8 mouse cellular contexts compared by ENCODE assay signal in genomic region chr17:28308297-28309195, GRCm38 (mm10). TPM values are rescaled to one million over a fixed set of nuclear protein-coding genes. Genes with fewer than 3 reads are reported as not detected.
DNase-seq lines count a peak whose midpoint lies in the region; ATAC-seq lines count a peak whose summit lies in the region.

No protein-coding gene starts in this region.

- no peaks in the 10 kb centered on the region for H3K36me3 ChIP-seq in limb, embryonic 15.5 days
- H3K36me3 ChIP-seq in stomach, embryonic 16.5 days (ENCODE audit: control insufficient read depth, insufficient read depth, low read length) = no peaks in the 10 kb centered on the region

- H3K4me2 ChIP-seq in limb, embryonic 15.5 days = 0 out of 2 replicates have a peak overlapping the region, but pooled peaks have one; percentile 20
- H3K4me2 ChIP-seq in stomach, embryonic 16.5 days (ENCODE audit: low read depth, low read length) = peak overlapping the region; percentile 38; the same call in 1 of the 2 replicates

- H3K4me3 ChIP-seq in limb, embryonic 15.5 days = no peak overlapping the region
- no peak overlapping the region for H3K4me3 ChIP-seq in stomach, embryonic 16.5 days (replicated peaks; ENCODE audit: low read length)

- no peaks in the 10 kb centered on the region for H3K27me3 ChIP-seq in limb, embryonic 15.5 days
- no peaks in the 10 kb centered on the region for H3K27me3 ChIP-seq in stomach, embryonic 16.5 days (ENCODE audit: control insufficient read depth, insufficient read depth, low read length)

- no peak for ATAC-seq in limb, embryonic 15.5 days (ENCODE audit: insufficient number of reproducible peaks, low FRiP score, low TSS enrichment, low read depth)
- peak; percentile 8; the same call in 1 of the 2 replicates for ATAC-seq in stomach, embryonic 16.5 days (ENCODE audit: insufficient read depth, low FRiP score)

- H3K9me3 ChIP-seq in limb, embryonic 15.5 days = no peaks in the 10 kb centered on the region
- H3K9me3 ChIP-seq in stomach, embryonic 16.5 days (replicated peaks; ENCODE audit: control insufficient read depth, low read length) = no peaks in the 10 kb centered on the region

- peak overlapping the region; percentile 38; the same call in 1 of the 2 replicates for H3K27ac ChIP-seq in limb, embryonic 15.5 days
- H3K27ac ChIP-seq in stomach, embryonic 16.5 days (ENCODE audit: low read length) = no peak overlapping the region

- H3K4me1 ChIP-seq in limb, embryonic 15.5 days = peaks cover 11% of the 10 kb centered on the region
- H3K4me1 ChIP-seq in stomach, embryonic 16.5 days (ENCODE audit: control insufficient read depth, insufficient read depth, low read length) = peaks cover 11% of the 10 kb centered on the region

- H3K9ac ChIP-seq in limb, embryonic 15.5 days = no peak overlapping the region
- peak overlapping the region; percentile 50 for H3K9ac ChIP-seq in stomach, embryonic 16.5 days (ENCODE audit: low read length)

- 10% methylated on average over 18 of the region's 18 CpGs for WGBS in limb, embryonic 15.5 days
- WGBS in stomach, embryonic 16.5 days = 11% methylated on average over 18 of the region's 18 CpGs

- DNase-seq in 3134 (ENCODE audit: extremely low read depth, insufficient read length, low spot score) = peak; percentile 67
- peak; percentile 89 to 92 for DNase-seq in adrenal gland, adult 18-20 months (ENCODE audit: low spot score in 2 of 2)
- peak; percentile 95 for DNase-seq in embryo, embryonic 10 days (ENCODE audit: low spot score)
- DNase-seq in heart, adult 11 months = peak; percentile 98
- peak; percentile 76 to 94 for DNase-seq in kidney, adult 8-10 months
- peak; percentile 91 for DNase-seq in neural tube, embryonic 10.5 days (ENCODE audit: extremely low spot score, low spot score)

RNA-seq across cellular contexts. Expression of gene Fance, which starts 4.8 kb away (rescaled TPM):
- total RNA-seq in adrenal gland, adult 18-20 months (2021) = 10 to 100 TPM; 18.2 to 23.7 TPM
- polyA plus RNA-seq in limb, embryonic 15.5 days (2015; fragmentation: Nextera tagmentation; extraction: Ambion mirVana) = 30.6 and 33.9 TPM in 2 replicates
- polyA plus RNA-seq in stomach, embryonic 16.5 days (2015; fragmentation: Nextera tagmentation; extraction: Ambion mirVana) = 19.0 and 20.4 TPM in 2 replicates

RNA-seq across cellular contexts. Expression of gene Rpl10a, which starts 19.7 kb away (rescaled TPM):
- 100 to 1,000 TPM; 760 to 827 TPM for total RNA-seq in adrenal gland, adult 18-20 months (2021)
- 509 and 665 TPM in 2 replicates for polyA plus RNA-seq in limb, embryonic 15.5 days (2015; fragmentation: Nextera tagmentation; extraction: Ambion mirVana)
- polyA plus RNA-seq in stomach, embryonic 16.5 days (2015; fragmentation: Nextera tagmentation; extraction: Ambion mirVana) = 538 and 564 TPM in 2 replicates

RNA-seq across cellular contexts. Expression of gene Tead3, which starts 42.1 kb away (rescaled TPM):
- 1 to 10 TPM; 7.4 to 8.5 TPM for total RNA-seq in adrenal gland, adult 18-20 months (2021)
- polyA plus RNA-seq in limb, embryonic 15.5 days (2015; fragmentation: Nextera tagmentation; extraction: Ambion mirVana) = 15.5 and 16.2 TPM in 2 replicates
- polyA plus RNA-seq in stomach, embryonic 16.5 days (2015; fragmentation: Nextera tagmentation; extraction: Ambion mirVana) = 11.8 and 12.3 TPM in 2 replicates

RNA-seq across cellular contexts. Expression of gene Tulp1, which starts 56.5 kb away (rescaled TPM):
- total RNA-seq in adrenal gland, adult 18-20 months (2021) = not detected
- polyA plus RNA-seq in limb, embryonic 15.5 days (2015; fragmentation: Nextera tagmentation; extraction: Ambion mirVana) = 5.4 and 6.2 TPM in 2 replicates
- polyA plus RNA-seq in stomach, embryonic 16.5 days (2015; fragmentation: Nextera tagmentation; extraction: Ambion mirVana) = 4.6 and 5.4 TPM in 2 replicates
